Mouse (Mus musculus): ENCODE data around the gene Slc5a8.

DNA sequence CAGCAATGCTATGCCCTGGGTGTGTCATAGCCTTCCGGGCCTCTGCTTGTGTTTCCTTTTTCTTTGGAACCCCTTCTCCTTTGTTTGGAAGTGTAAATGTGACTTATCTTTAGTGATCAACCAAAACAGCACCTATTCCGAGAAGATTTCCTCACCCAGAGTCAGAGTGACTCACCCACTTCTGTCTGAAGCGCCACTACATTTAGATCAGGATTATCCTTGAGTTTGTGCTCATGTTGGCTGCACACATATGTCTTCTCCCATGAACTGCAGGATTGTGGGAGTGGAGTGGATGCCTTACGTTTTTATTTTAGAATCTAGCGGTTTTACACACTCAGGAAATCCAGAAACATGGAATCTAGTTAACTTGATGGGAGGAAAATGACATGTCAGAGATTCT, 75.0 kb downstream of the Slc5a8 start:
- no peak for TF ChIP-seq CTCF (IDR thresholded peaks at IDR 0.05; ENCODE audit: low read depth, low read length)
- no peak for TF ChIP-seq POLR2A (IDR thresholded peaks at IDR 0.05; ENCODE audit: borderline replicate concordance, low read depth, low read length)

All from bone marrow macrophage, adult 2 months (primary cell).